37 mouse cellular contexts compared by ENCODE assay signal in the genomic region with DNA sequence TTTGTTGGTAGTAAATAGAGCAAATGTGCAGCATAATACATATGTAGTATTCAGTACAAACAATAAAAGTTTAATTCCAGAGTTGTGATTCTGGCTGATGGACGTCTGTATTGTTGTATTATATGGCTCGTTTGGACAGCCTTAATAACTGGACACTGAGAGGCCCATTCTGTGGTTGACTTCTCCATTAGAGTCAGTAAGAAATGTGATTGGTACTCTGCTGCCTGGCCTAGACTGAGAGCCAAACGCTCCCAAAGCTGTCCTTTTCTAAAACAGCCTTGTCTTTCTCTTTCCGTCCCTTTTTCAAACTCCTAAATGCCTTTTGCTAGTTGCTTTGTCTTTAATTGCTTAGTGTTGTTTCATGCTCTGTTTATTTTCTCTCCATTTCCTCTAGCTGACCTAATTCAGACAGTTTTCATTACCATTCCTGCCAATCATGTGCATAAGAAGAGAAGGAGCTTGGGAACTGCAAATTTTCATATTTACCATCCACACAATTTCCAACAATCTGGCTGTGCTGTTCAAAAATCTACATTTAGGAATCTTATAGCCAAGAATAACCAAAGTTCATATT. TPM values are rescaled to one million over a fixed set of nuclear protein-coding genes. Genes with fewer than 3 reads are reported as not detected.
DNase-seq lines count a peak whose midpoint lies in the region; ATAC-seq and TF ChIP-seq lines count a peak whose summit lies in the region.
"Had no signal": no experiment of that assay in that cellular context is flagged by ENCODE, and none has a peak within 500 bp of the region (broad histone marks: within the 10 kb centered on the region; RNA-seq: fewer than 3 reads in every experiment).

No protein-coding gene starts in this region.

- no peak overlapping the region for H3K9ac ChIP-seq in midbrain, postnatal 0 days (replicated peaks; ENCODE audit: low read length, poor library complexity, severe bottlenecking)
- no peak overlapping the region for H3K9ac ChIP-seq in midbrain, embryonic 16.5 days (ENCODE audit: low read depth, low read length)
- H3K9ac ChIP-seq in midbrain, embryonic 13.5 days (replicated peaks): no peak overlapping the region
- H3K9ac ChIP-seq: embryonic facial prominence, embryonic 15.5 days; forebrain, embryonic 12.5 days; forebrain, postnatal 0 days; hindbrain, embryonic 15.5 days; intestine, embryonic 15.5 days; limb, embryonic 15.5 days; liver, embryonic 13.5 days; neural tube, embryonic 12.5 days had no signal

- no peaks in the 10 kb centered on the region for H3K36me3 ChIP-seq in midbrain, postnatal 0 days (ENCODE audit: insufficient read depth, low read length)
- no peaks in the 10 kb centered on the region for H3K36me3 ChIP-seq in midbrain, embryonic 16.5 days (ENCODE audit: control insufficient read depth, insufficient read depth, low read length)
- H3K36me3 ChIP-seq in midbrain, embryonic 13.5 days: no peaks in the 10 kb centered on the region
- H3K36me3 ChIP-seq: embryonic facial prominence, embryonic 15.5 days; forebrain, embryonic 12.5 days; hindbrain, embryonic 10.5 days; hindbrain, embryonic 15.5 days; intestine, embryonic 15.5 days; limb, embryonic 10.5 days; limb, embryonic 15.5 days; liver, embryonic 13.5 days; neural tube, embryonic 12.5 days had no signal

- no peaks in the 10 kb centered on the region for H3K4me1 ChIP-seq in midbrain, postnatal 0 days (ENCODE audit: insufficient read depth, low read length)
- H3K4me1 ChIP-seq in midbrain, embryonic 16.5 days (ENCODE audit: control insufficient read depth, insufficient read depth, low read length): no peaks in the 10 kb centered on the region
- peaks cover 15% of the 10 kb centered on the region; the same call in 1 of the 2 replicates for H3K4me1 ChIP-seq in cerebellum, adult 2 months (ENCODE audit: control insufficient read depth, insufficient read depth, low read length)
- H3K4me1 ChIP-seq in midbrain, embryonic 13.5 days (replicated peaks): no peaks in the 10 kb centered on the region
- H3K4me1 ChIP-seq: embryonic facial prominence, embryonic 15.5 days; forebrain, embryonic 12.5 days; hindbrain, embryonic 10.5 days; hindbrain, embryonic 15.5 days; intestine, embryonic 15.5 days; limb, embryonic 10.5 days; limb, embryonic 15.5 days; liver, embryonic 13.5 days; neural tube, embryonic 12.5 days had no signal

- no peak overlapping the region for H3K27ac ChIP-seq in midbrain, postnatal 0 days (ENCODE audit: low read depth, low read length)
- H3K27ac ChIP-seq in midbrain, embryonic 16.5 days (ENCODE audit: low read length): no peak overlapping the region
- peak overlapping the region; percentile 63; the same call in 1 of the 2 replicates for H3K27ac ChIP-seq in cerebellum, adult 2 months (ENCODE audit: insufficient read depth, low read length)
- H3K27ac ChIP-seq in midbrain, embryonic 13.5 days: no peak overlapping the region
- H3K27ac ChIP-seq: embryonic facial prominence, embryonic 15.5 days; forebrain, embryonic 12.5 days; hindbrain, embryonic 10.5 days; hindbrain, embryonic 15.5 days; intestine, embryonic 15.5 days; kidney, postnatal 0 days; limb, embryonic 10.5 days; limb, embryonic 15.5 days; liver, embryonic 13.5 days; macrophage; neural tube, embryonic 12.5 days had no signal

- H3K27me3 ChIP-seq in midbrain, postnatal 0 days (ENCODE audit: insufficient read depth, low read length): no peaks in the 10 kb centered on the region
- H3K27me3 ChIP-seq in midbrain, embryonic 16.5 days (ENCODE audit: control insufficient read depth, insufficient read depth, low read depth, low read length): no peaks in the 10 kb centered on the region
- H3K27me3 ChIP-seq in cerebellum, adult 2 months (ENCODE audit: control insufficient read depth, insufficient read depth, low read length): no peaks in the 10 kb centered on the region
- H3K27me3 ChIP-seq in midbrain, embryonic 13.5 days: no peaks in the 10 kb centered on the region
- H3K27me3 ChIP-seq: embryonic facial prominence, embryonic 15.5 days; forebrain, embryonic 12.5 days; hindbrain, embryonic 15.5 days; intestine, embryonic 15.5 days; limb, embryonic 15.5 days; liver, embryonic 13.5 days; neural tube, embryonic 12.5 days had no signal

- H3K4me3 ChIP-seq in midbrain, postnatal 0 days (ENCODE audit: low read depth, low read length): no peak overlapping the region
- H3K4me3 ChIP-seq in midbrain, embryonic 16.5 days (ENCODE audit: low read depth, low read length): no peak overlapping the region
- H3K4me3 ChIP-seq in cerebellum, adult 2 months (replicated peaks; ENCODE audit: insufficient read depth, low read depth, low read length): no peak overlapping the region
- no peak overlapping the region for H3K4me3 ChIP-seq in midbrain, embryonic 13.5 days (replicated peaks)
- H3K4me3 ChIP-seq: embryonic facial prominence, embryonic 15.5 days; forebrain, embryonic 12.5 days; hindbrain, embryonic 10.5 days; hindbrain, embryonic 15.5 days; intestine, embryonic 15.5 days; limb, embryonic 10.5 days; limb, embryonic 15.5 days; liver, embryonic 13.5 days; neural tube, embryonic 12.5 days had no signal

- no peak for ATAC-seq in midbrain, postnatal 0 days (ENCODE audit: low FRiP score)
- no peak for ATAC-seq in midbrain, embryonic 16.5 days
- no peak for ATAC-seq in midbrain, embryonic 13.5 days
- ATAC-seq: activated CD4-positive, CD25-positive, alpha-beta regulatory T cell, adult 4 months; CD4-positive, CD25-positive, alpha-beta regulatory T cell, adult 4 months; forebrain, postnatal 0 days; intestine, embryonic 15.5 days; lung, postnatal 0 days had no signal

- DNase-seq in midbrain, postnatal 0 days (ENCODE audit: low spot score): peak; percentile 24
- DNase-seq in cerebellum, adult 2 months: peak in 1 of 2 experiments; percentile 73
- DNase-seq in cerebellum, postnatal 14 days: peak; percentile 8 to 52
- DNase-seq in retina, postnatal 7 days (ENCODE audit: low read depth, low spot score): peak; percentile 54
- DNase-seq in right cerebral cortex, postnatal 10 days (ENCODE audit: low spot score in 2 of 2): no peak
- DNase-seq in right cerebral cortex, postnatal 36 days (ENCODE audit: low spot score in 2 of 2): no peak
- DNase-seq: adrenal gland, adult 8-10 months; forebrain, postnatal 0 days; heart, postnatal 14 days; kidney, adult 8-10 months; layer of hippocampus, postnatal 36 days; liver, embryonic 13.5 days; lung, adult 18-20 months; midbrain, embryonic 14.5 days had no signal

- no peak for TF ChIP-seq CTCF in midbrain, postnatal 0 days (IDR thresholded peaks at IDR 0.05)
- no peak for TF ChIP-seq CTCF in cerebellum, adult 2 months (IDR thresholded peaks at IDR 0.05; ENCODE audit: borderline replicate concordance, insufficient read depth, low read depth, low read length)

- no peak overlapping the region for H3K4me2 ChIP-seq in midbrain, postnatal 0 days (ENCODE audit: low read depth, low read length, poor library complexity, severe bottlenecking)
- H3K4me2 ChIP-seq in midbrain, embryonic 16.5 days (ENCODE audit: low read length): no peak overlapping the region
- no peak overlapping the region for H3K4me2 ChIP-seq in midbrain, embryonic 13.5 days (replicated peaks)
- H3K4me2 ChIP-seq: embryonic facial prominence, embryonic 15.5 days; forebrain, embryonic 12.5 days; hindbrain, embryonic 15.5 days; intestine, embryonic 15.5 days; limb, embryonic 15.5 days; liver, embryonic 13.5 days; neural tube, embryonic 12.5 days had no signal

- TF ChIP-seq POLR2A in cerebellum, adult 2 months (IDR thresholded peaks at IDR 0.05; ENCODE audit: borderline replicate concordance, insufficient read depth, low read length): no peak

- no peaks in the 10 kb centered on the region for H3K9me3 ChIP-seq in midbrain, postnatal 0 days (ENCODE audit: low read length)
- no peaks in the 10 kb centered on the region for H3K9me3 ChIP-seq in midbrain, embryonic 16.5 days (replicated peaks; ENCODE audit: control insufficient read depth, low read length, poor library complexity, severe bottlenecking)
- no peaks in the 10 kb centered on the region for H3K9me3 ChIP-seq in midbrain, embryonic 13.5 days
- H3K9me3 ChIP-seq: embryonic facial prominence, embryonic 15.5 days; forebrain, embryonic 12.5 days; hindbrain, embryonic 10.5 days; hindbrain, embryonic 15.5 days; intestine, embryonic 15.5 days; limb, embryonic 10.5 days; limb, embryonic 15.5 days; liver, embryonic 13.5 days; neural tube, embryonic 12.5 days had no signal

- 62% methylated on average over 4 of the region's 4 CpGs for WGBS in midbrain, postnatal 0 days
- 68% methylated on average over 4 of the region's 4 CpGs for WGBS in midbrain, embryonic 16.5 days
- WGBS in cerebellum, adult 2 months: 5% methylated on average over 4 of the region's 4 CpGs
- 66% methylated on average over 4 of the region's 4 CpGs for WGBS in midbrain, embryonic 13.5 days

RNA-seq across cellular contexts. Expression of a gene that starts 13.7 kb away (rescaled TPM):
- total RNA-seq in midbrain, postnatal 0 days (2014; rRNA removed): 0.22 TPM in 1 of 2 replicates, not detected in the other
- polyA plus RNA-seq in midbrain, postnatal 0 days (2015; fragmentation: Nextera tagmentation; extraction: Ambion mirVana): not detected in 2 replicates
- polyA plus RNA-seq in midbrain, embryonic 16.5 days (2015; fragmentation: Nextera tagmentation; extraction: Ambion mirVana): 0.08 and 0.10 TPM in 2 replicates
- 0.06 and 0.07 TPM in 2 replicates for polyA plus RNA-seq in cerebellum, adult 2 months (2012; rRNA removed)
- polyA plus RNA-seq in midbrain, embryonic 13.5 days (2015; fragmentation: Nextera tagmentation; extraction: Ambion mirVana): not detected in 2 replicates
- total RNA-seq: adrenal gland, adult 8-10 months; common myeloid progenitor, adult 5-6 weeks; forebrain, postnatal 0 days; gastrocnemius, adult 8-10 months; gastrocnemius, postnatal 4 days; heart, postnatal 14 days; layer of hippocampus, postnatal 36 days; left cerebral cortex, postnatal 10 days; megakaryocyte-erythroid progenitor cell, adult 5-6 weeks had no signal
- polyA plus RNA-seq: CD4-positive, CD25-positive, alpha-beta regulatory T cell, adult 4 months; forebrain, embryonic 12.5 days; forebrain, postnatal 0 days; heart, embryonic 14.5 days; hindbrain, embryonic 10.5 days; hindbrain, embryonic 15.5 days; intestine, embryonic 15.5 days; kidney, postnatal 0 days; large intestine, adult 2 months; limb, embryonic 10.5 days; limb, embryonic 15.5 days; liver, embryonic 13.5 days; lung, postnatal 0 days; macrophage; midbrain, embryonic 14.5 days; small intestine, adult 2 months had no signal

Comparison
In these comparisons a context has a peak if more than half of its experiments do, and no peak if none do; other contexts are left out.
1. DNase-seq: peak in midbrain, postnatal 0 days (single experiment), cerebellum, postnatal 14 days (2 of 2) and retina, postnatal 7 days (single experiment); none in right cerebral cortex, postnatal 10 days (0 of 2) and right cerebral cortex, postnatal 36 days (0 of 2).